Mouse (Mus musculus): ENCODE measurements around the gene Spred2. TPM values are rescaled to one million over a fixed set of nuclear protein-coding genes. Genes with fewer than 3 reads are reported as not detected.

Gene Spred2
- polyA plus RNA-seq, 2 experiments = 1.0 to 3.1 TPM

GRCm38 (mm10) chr11:19938456-19939004 lies 14.4 kb downstream of the Spred2 start:
- no peak overlapping the region for H3K27ac ChIP-seq
- H3K36me3 ChIP-seq (replicated peaks; ENCODE audit: control insufficient read depth, insufficient read depth, low read depth) = no peaks in the 10 kb centered on the region
- peaks cover 0 to 12% of the 10 kb centered on the region in 2 experiments; a peak in 3 of 4 replicates for H3K4me1 ChIP-seq (replicated peaks; ENCODE audit: control insufficient read depth in 2 of 2, insufficient read depth in 2 of 2, low read length in 1 of 2)
- H3K9me3 ChIP-seq (ENCODE audit: control insufficient read depth, low read length) = no peaks in the 10 kb centered on the region
- H3K4me2 ChIP-seq (ENCODE audit: low read depth) = no peak overlapping the region
- WGBS (ENCODE audit: insufficient replicate concordance) = 83% methylated on average over 10 of the region's 10 CpGs
- H3K9ac ChIP-seq (replicated peaks) = no peak overlapping the region
- no peak for ATAC-seq (ENCODE audit: insufficient read depth)
- no peak for TF ChIP-seq EP300 (IDR thresholded peaks at IDR 0.05; ENCODE audit: low read depth)
- TF ChIP-seq CTCF (IDR thresholded peaks at IDR 0.05; ENCODE audit: low read depth) = no peak
- H3K27me3 ChIP-seq (ENCODE audit: control insufficient read depth, insufficient read depth, low read length) = no peaks in the 10 kb centered on the region
- DNase-seq (ENCODE audit: low read depth in 3 of 3, low spot score in 3 of 3) = no peak
- H3K4me3 ChIP-seq (ENCODE audit: insufficient read depth in 1 of 2, low read depth in 2 of 2, low read length in 2 of 2) = no peak overlapping the region

- ATAC-seq (ENCODE audit: insufficient read depth) (no peak), DNase-seq (ENCODE audit: low read depth in 3 of 3, low spot score in 3 of 3) (no peak)
- no peaks in the 10 kb centered on the region for H3K36me3 ChIP-seq (replicated peaks; ENCODE audit: control insufficient read depth, insufficient read depth, low read depth)
- WGBS (ENCODE audit: insufficient replicate concordance) = 25% methylated on average over 5 of the region's 5 CpGs
- H3K4me2 ChIP-seq (ENCODE audit: low read depth) = no peak overlapping the region
- no peak overlapping the region for H3K9ac ChIP-seq (replicated peaks)
- no peaks in the 10 kb centered on the region for H3K27me3 ChIP-seq (ENCODE audit: control insufficient read depth, insufficient read depth, low read length)
- H3K4me1 ChIP-seq (replicated peaks; ENCODE audit: control insufficient read depth in 2 of 2, insufficient read depth in 2 of 2, low read length in 1 of 2) = peaks cover 0 to 12% of the 10 kb centered on the region in 2 experiments; a peak in 3 of 4 replicates
- TF ChIP-seq EP300 (IDR thresholded peaks at IDR 0.05; ENCODE audit: low read depth) (no peak), CTCF (IDR thresholded peaks at IDR 0.05; ENCODE audit: low read depth) (no peak)
- no peak overlapping the region for H3K27ac ChIP-seq
- H3K9me3 ChIP-seq (ENCODE audit: control insufficient read depth, low read length) = no peaks in the 10 kb centered on the region
- H3K4me3 ChIP-seq (ENCODE audit: insufficient read depth in 1 of 2, low read depth in 2 of 2, low read length in 2 of 2) = no peak overlapping the region
Measured at GRCm38 (mm10) chr11:19939305-19939730, 15.1 kb downstream of the Spred2 start.

- WGBS (ENCODE audit: insufficient replicate concordance) = 73% methylated on average over 8 of the region's 8 CpGs
- Histone ChIP-seq H3K4me1 (replicated peaks; ENCODE audit: control insufficient read depth in 2 of 2, insufficient read depth in 2 of 2, low read length in 1 of 2) (peaks cover 0 to 11% of the 10 kb centered on the region in 2 experiments; a peak in 3 of 4 replicates), H3K36me3 (replicated peaks; ENCODE audit: control insufficient read depth, insufficient read depth, low read depth) (no peaks in the 10 kb centered on the region), H3K4me3 (ENCODE audit: insufficient read depth in 1 of 2, low read depth in 2 of 2, low read length in 2 of 2) (no peak overlapping the region), H3K27ac (no peak overlapping the region), H3K27me3 (ENCODE audit: control insufficient read depth, insufficient read depth, low read length) (no peaks in the 10 kb centered on the region), H3K9me3 (ENCODE audit: control insufficient read depth, low read length) (no peaks in the 10 kb centered on the region), H3K4me2 (ENCODE audit: low read depth) (no peak overlapping the region), H3K9ac (replicated peaks) (no peak overlapping the region)
- ATAC-seq (ENCODE audit: insufficient read depth) = no peak
- TF ChIP-seq EP300 (IDR thresholded peaks at IDR 0.05; ENCODE audit: low read depth) (no peak), CTCF (IDR thresholded peaks at IDR 0.05; ENCODE audit: low read depth) (no peak)
- DNase-seq (ENCODE audit: low read depth in 3 of 3, low spot score in 3 of 3) = no peak
Measured at GRCm38 (mm10) chr11:19939831-19940230, 15.7 kb downstream of the Spred2 start.

GRCm38 (mm10) chr11:19941156-19941777 lies 17.1 kb downstream of the Spred2 start:
- Histone ChIP-seq H3K27me3 (ENCODE audit: control insufficient read depth, insufficient read depth, low read length) (no peaks in the 10 kb centered on the region), H3K36me3 (replicated peaks; ENCODE audit: control insufficient read depth, insufficient read depth, low read depth) (no peaks in the 10 kb centered on the region), H3K4me3 (ENCODE audit: insufficient read depth in 1 of 2, low read depth in 2 of 2, low read length in 2 of 2) (no peak overlapping the region), H3K9me3 (ENCODE audit: control insufficient read depth, low read length) (no peaks in the 10 kb centered on the region), H3K4me2 (ENCODE audit: low read depth) (no peak overlapping the region), H3K9ac (replicated peaks) (no peak overlapping the region), H3K4me1 (replicated peaks; ENCODE audit: control insufficient read depth in 2 of 2, insufficient read depth in 2 of 2, low read length in 1 of 2) (peaks cover 0 to 10% of the 10 kb centered on the region in 2 experiments; a peak in 3 of 4 replicates), H3K27ac (no peak overlapping the region)
- ATAC-seq (ENCODE audit: insufficient read depth) (no peak), DNase-seq (ENCODE audit: low read depth in 3 of 3, low spot score in 3 of 3) (no peak)
- TF ChIP-seq CTCF (IDR thresholded peaks at IDR 0.05; ENCODE audit: low read depth) = no peak
- TF ChIP-seq EP300 (IDR thresholded peaks at IDR 0.05; ENCODE audit: low read depth) = no peak
- WGBS (ENCODE audit: insufficient replicate concordance) = 76% methylated on average over 12 of the region's 12 CpGs

GRCm38 (mm10) chr11:19941978-19942377 lies 17.8 kb downstream of the Spred2 start:
- Histone ChIP-seq H3K36me3 (replicated peaks; ENCODE audit: control insufficient read depth, insufficient read depth, low read depth) (no peaks in the 10 kb centered on the region), H3K27me3 (ENCODE audit: control insufficient read depth, insufficient read depth, low read length) (no peaks in the 10 kb centered on the region), H3K9ac (replicated peaks) (no peak overlapping the region), H3K4me2 (ENCODE audit: low read depth) (no peak overlapping the region), H3K4me1 (replicated peaks; ENCODE audit: control insufficient read depth in 2 of 2, insufficient read depth in 2 of 2, low read length in 1 of 2) (peaks cover 0 to 10% of the 10 kb centered on the region in 2 experiments; a peak in 3 of 4 replicates), H3K27ac (no peak overlapping the region), H3K9me3 (ENCODE audit: control insufficient read depth, low read length) (no peaks in the 10 kb centered on the region), H3K4me3 (ENCODE audit: insufficient read depth in 1 of 2, low read depth in 2 of 2, low read length in 2 of 2) (no peak overlapping the region)
- whole genome bisulfite sequencing (ENCODE audit: insufficient replicate concordance) = 70% methylated on average over 4 of the region's 4 CpGs
- ATAC-seq (ENCODE audit: insufficient read depth) (no peak), DNase-seq (ENCODE audit: low read depth in 3 of 3, low spot score in 3 of 3) (no peak)
- no peak for TF ChIP-seq EP300 (IDR thresholded peaks at IDR 0.05; ENCODE audit: low read depth)
- TF ChIP-seq CTCF (IDR thresholded peaks at IDR 0.05; ENCODE audit: low read depth) = no peak
